Mouse (Mus musculus) 3T3-L1 (cell line): ENCODE results near the gene Rgs3.
A peak's percentile ranks its signal among the peaks of the same experiment; 100 is the strongest.

Experiments used
- DNase-seq: peaks from one replicate; pipeline ENCODE4 v3.0.0-alpha.2; 2015; ENCODE audit warnings: low read depth, low spot score

The Rgs3 gene

GRCm38 (mm10) chr4:62723795-62724194, 164.1 kb downstream of the Rgs3 start:
- no peak for DNase-seq

GRCm38 (mm10) chr4:62726282-62726937, 166.8 kb downstream of the Rgs3 start:
- no peak for DNase-seq

GRCm38 (mm10) chr4:62727541-62728303, 168.1 kb downstream of the Rgs3 start:
- DNase-seq: no peak

- DNase-seq: no peak
These were observed 168.8 kb downstream of the Rgs3 start for GRCm38 (mm10) chr4:62728471-62728870.

GRCm38 (mm10) chr4:62729191-62729590, 169.5 kb downstream of the Rgs3 start:
- DNase-seq: peak; percentile 67

GRCm38 (mm10) chr4:62729941-62730340, 170.3 kb downstream of the Rgs3 start:
- DNase-seq: no peak

- no peak for DNase-seq
These were observed 171.2 kb downstream of the Rgs3 start for GRCm38 (mm10) chr4:62730861-62731260.

GRCm38 (mm10) chr4:62731531-62732063, 171.9 kb downstream of the Rgs3 start:
- DNase-seq: no peak

- peak; percentile 80 for DNase-seq
These were observed 172.4 kb downstream of the Rgs3 start for GRCm38 (mm10) chr4:62732096-62732495.

GRCm38 (mm10) chr4:62732840-62733239, 173.2 kb downstream of the Rgs3 start:
- DNase-seq: peak; percentile 95

GRCm38 (mm10) chr4:62733938-62734337, 174.3 kb downstream of the Rgs3 start:
- DNase-seq: no peak

- no peak for DNase-seq
These were observed 175.6 kb downstream of the Rgs3 start for GRCm38 (mm10) chr4:62735291-62735690.

GRCm38 (mm10) chr4:62735878-62736277, 176.2 kb downstream of the Rgs3 start:
- peak; percentile 29 for DNase-seq

GRCm38 (mm10) chr4:62736421-62736820, 176.8 kb downstream of the Rgs3 start:
- DNase-seq: no peak

GRCm38 (mm10) chr4:62736904-62737303, 177.3 kb downstream of the Rgs3 start:
- no peak for DNase-seq

GRCm38 (mm10) chr4:62737983-62738695, 178.5 kb downstream of the Rgs3 start:
- DNase-seq: peak; percentile 84

- no peak for DNase-seq
These were observed 179.3 kb downstream of the Rgs3 start for GRCm38 (mm10) chr4:62738996-62739395.

GRCm38 (mm10) chr4:62739591-62739990, 179.9 kb downstream of the Rgs3 start:
- peak; percentile 74 for DNase-seq

GRCm38 (mm10) chr4:62740282-62741054, 180.8 kb downstream of the Rgs3 start:
- DNase-seq: no peak

GRCm38 (mm10) chr4:62741055-62741453, 181.4 kb downstream of the Rgs3 start:
- DNase-seq: no peak

- DNase-seq: no peak
These were observed 182.0 kb downstream of the Rgs3 start for GRCm38 (mm10) chr4:62741601-62742000.
